Mouse (Mus musculus): Measurements from ENCODE around the gene Rrp36.

Gene Rrp36

GRCm38 (mm10) chr17:46647279-46647678, 26.9 kb downstream of the Rrp36 start:
- no peak for DNase-seq (ENCODE audit: low spot score in 2 of 2)

GRCm38 (mm10) chr17:46646322-46646662, 27.9 kb downstream of the Rrp36 start:
- no peak for DNase-seq (ENCODE audit: low spot score in 2 of 2)

GRCm38 (mm10) chr17:46645561-46646321, 28.4 kb downstream of the Rrp36 start, which contains the start of the genes Klc4 and Mrpl2:
Klc4 (minus strand) TSS chr17:46646022.
Mrpl2 (plus strand) TSS chr17:46646229.
- DNase-seq (ENCODE audit: low spot score in 2 of 2): peak; percentile 100

GRCm38 (mm10) chr17:46644916-46645475, 29.2 kb downstream of the Rrp36 start:
- DNase-seq (ENCODE audit: low spot score in 2 of 2): no peak

- DNase-seq (ENCODE audit: low spot score in 2 of 2): no peak
Measured at GRCm38 (mm10) chr17:46644152-46644805, 29.9 kb downstream of the Rrp36 start.

GRCm38 (mm10) chr17:46642060-46642459, 32.1 kb downstream of the Rrp36 start:
- DNase-seq (ENCODE audit: low spot score in 2 of 2): no peak

GRCm38 (mm10) chr17:46639929-46640328, 34.2 kb downstream of the Rrp36 start:
- DNase-seq (ENCODE audit: low spot score in 2 of 2): no peak

- peak; percentile 72 to 74 for DNase-seq (ENCODE audit: low spot score in 2 of 2)
Measured at GRCm38 (mm10) chr17:46636831-46637523, 37.2 kb downstream of the Rrp36 start.

- no peak for DNase-seq (ENCODE audit: low spot score in 2 of 2)
Measured at GRCm38 (mm10) chr17:46629685-46630441, 44.3 kb downstream of the Rrp36 start.

- DNase-seq (ENCODE audit: low spot score in 2 of 2): peak; percentile 61 to 62
Measured at GRCm38 (mm10) chr17:46628791-46629684, 45.1 kb downstream of the Rrp36 start, which contains the start of gene Ptk7. Ptk7 (minus strand) TSS chr17:46629504.

- DNase-seq (ENCODE audit: low spot score in 2 of 2): no peak
Measured at GRCm38 (mm10) chr17:46628471-46628790, 45.7 kb downstream of the Rrp36 start.

GRCm38 (mm10) chr17:46627409-46627808, 46.7 kb downstream of the Rrp36 start:
- no peak for DNase-seq (ENCODE audit: low spot score in 2 of 2)

- no peak for DNase-seq (ENCODE audit: low spot score in 2 of 2)
Measured at GRCm38 (mm10) chr17:46624598-46624997, 49.6 kb downstream of the Rrp36 start.

GRCm38 (mm10) chr17:46623819-46624557, 50.2 kb downstream of the Rrp36 start:
- DNase-seq (ENCODE audit: low spot score in 2 of 2): no peak

GRCm38 (mm10) chr17:46622269-46622668, 51.9 kb downstream of the Rrp36 start:
- no peak for DNase-seq (ENCODE audit: low spot score in 2 of 2)

- peak; percentile 58 to 59 for DNase-seq (ENCODE audit: low spot score in 2 of 2)
Measured at GRCm38 (mm10) chr17:46621324-46621723, 52.8 kb downstream of the Rrp36 start.

GRCm38 (mm10) chr17:46619683-46620357, 54.3 kb downstream of the Rrp36 start:
- no peak for DNase-seq (ENCODE audit: low spot score in 2 of 2)

GRCm38 (mm10) chr17:46618769-46619682, 55.1 kb downstream of the Rrp36 start:
- no peak for DNase-seq (ENCODE audit: low spot score in 2 of 2)
